Mouse (Mus musculus) adrenal gland, postnatal 36 days (tissue): Measurements from ENCODE around the gene Capn2. TPM values are rescaled to one million over a fixed set of nuclear protein-coding genes. Genes with fewer than 3 reads are reported as not detected.

Experiments
- DNase-seq, 2 experiments: peaks; one replicate each; pipeline ENCODE4 v3.0.0; 2021; ENCODE audit warnings: mixed read lengths in 1 of 2
- long read RNA-seq, 2 experiments: library from polyadenylated mRNA; stranded (forward); transcript quantifications; one replicate each; pipeline ENCODE4 v2.0.0; 2021; ENCODE audit warnings: borderline sequencing depth in 2 of 2
- total RNA-seq, 2 experiments: library from RNA; stranded (reverse); gene quantifications; 2 replicates each; pipeline ENCODE4 v1.2.3; 2021

Gene Capn2
- total RNA-seq: 10 to 100 TPM; 67.0 to 88.1 TPM
- long read RNA-seq, experiment 1, partial matches to known transcripts: 11 of 89 reads
- long read RNA-seq, experiment 1, other reads (novel, unspliced or antisense): 78 of 89 reads
- long read RNA-seq, experiment 2, partial matches to known transcripts: 3 of 38 reads
- long read RNA-seq, experiment 2, other reads (novel, unspliced or antisense): 35 of 38 reads

- DNase-seq: peak; percentile 91 to 94
Observed at GRCm38 (mm10) chr1:182516758-182517676, at the start of gene Capn2. Gene Capn2, minus strand, starts transcription at chr1:182517608.

GRCm38 (mm10) chr1:182565351-182565835 is 48.0 kb upstream of the Capn2 start:
- DNase-seq: peak; percentile 60 to 62

GRCm38 (mm10) chr1:182564408-182565120 is 47.2 kb upstream of the Capn2 start, which contains the start of gene Capn8:
Gene Capn8, plus strand, starts transcription at chr1:182565007.
- DNase-seq: peak in 1 of 2 experiments; percentile 26

GRCm38 (mm10) chr1:182562576-182563370 is 45.4 kb upstream of the Capn2 start:
- peak in 1 of 2 experiments; percentile 9 for DNase-seq

GRCm38 (mm10) chr1:182561945-182562514 is 44.6 kb upstream of the Capn2 start:
- no peak for DNase-seq

- peak; percentile 62 to 69 for DNase-seq
Observed at GRCm38 (mm10) chr1:182560390-182561098, 43.1 kb upstream of the Capn2 start.

- no peak for DNase-seq
Observed at GRCm38 (mm10) chr1:182559530-182559929, 42.1 kb upstream of the Capn2 start.

GRCm38 (mm10) chr1:182558271-182558670 is 40.9 kb upstream of the Capn2 start:
- no peak for DNase-seq

GRCm38 (mm10) chr1:182553649-182554375 is 36.4 kb upstream of the Capn2 start:
- peak; percentile 65 to 77 for DNase-seq

GRCm38 (mm10) chr1:182550761-182551160 is 33.4 kb upstream of the Capn2 start:
- no peak for DNase-seq

GRCm38 (mm10) chr1:182543906-182544305 is 26.5 kb upstream of the Capn2 start:
- no peak for DNase-seq

GRCm38 (mm10) chr1:182543136-182543535 is 25.7 kb upstream of the Capn2 start:
- peak in 1 of 2 experiments; percentile 5 for DNase-seq

GRCm38 (mm10) chr1:182542110-182542509 is 24.7 kb upstream of the Capn2 start:
- no peak for DNase-seq

- DNase-seq: peak; percentile 69 to 72
Observed at GRCm38 (mm10) chr1:182539023-182539940, 21.9 kb upstream of the Capn2 start.

- DNase-seq: no peak
Observed at GRCm38 (mm10) chr1:182535080-182535481, 17.7 kb upstream of the Capn2 start.

- no peak for DNase-seq
Observed at GRCm38 (mm10) chr1:182533583-182533982, 16.2 kb upstream of the Capn2 start.

GRCm38 (mm10) chr1:182527921-182528858 is 10.8 kb upstream of the Capn2 start:
- DNase-seq: peak; percentile 76 to 79
